Mouse (Mus musculus): ENCODE measurements around the gene Tlr2. TPM values are rescaled to one million over a fixed set of nuclear protein-coding genes. Genes with fewer than 3 reads are reported as not detected.

Tlr2 gene
- polyA plus RNA-seq, 1 experiment from 2014 or later, result 1.2 TPM

- Histone ChIP-seq H3K9ac (no peak overlapping the region), H3K9me3 (no peaks in the 10 kb centered on the region), H3K27me3 (no peaks in the 10 kb centered on the region), H3K4me2 (no peak overlapping the region), H3K4me1 (replicated peaks) (no peaks in the 10 kb centered on the region), H3K36me3 (no peaks in the 10 kb centered on the region), H3K4me3 (no peak overlapping the region), H3K27ac (no peak overlapping the region)
- 38% methylated on average over 1 of the region's 1 CpGs for WGBS
- no peak for ATAC-seq (ENCODE audit: low FRiP score)
Measured at GRCm38 (mm10) chr3:83862956-83863355, 21.4 kb upstream of the Tlr2 start.

GRCm38 (mm10) chr3:83859595-83859994, 18.0 kb upstream of the Tlr2 start:
- no peak for ATAC-seq (ENCODE audit: low FRiP score)
- no peak overlapping the region for H3K27ac ChIP-seq
- H3K36me3 ChIP-seq, result no peaks in the 10 kb centered on the region
- no peak overlapping the region for H3K4me3 ChIP-seq
- no peaks in the 10 kb centered on the region for H3K9me3 ChIP-seq
- no peak overlapping the region for H3K9ac ChIP-seq
- WGBS, result 92% methylated on average over 7 of the region's 7 CpGs
- no peaks in the 10 kb centered on the region for H3K4me1 ChIP-seq (replicated peaks)
- H3K4me2 ChIP-seq, result no peak overlapping the region
- no peaks in the 10 kb centered on the region for H3K27me3 ChIP-seq

GRCm38 (mm10) chr3:83859071-83859470, 17.5 kb upstream of the Tlr2 start:
- 73% methylated on average over 3 of the region's 3 CpGs for WGBS
- no peak for ATAC-seq (ENCODE audit: low FRiP score)

GRCm38 (mm10) chr3:83857621-83858020, 16.1 kb upstream of the Tlr2 start:
- 96% methylated on average over 13 of the region's 13 CpGs for WGBS
- H3K4me1 ChIP-seq (replicated peaks), result no peaks in the 10 kb centered on the region
- H3K4me3 ChIP-seq, result no peak overlapping the region
- H3K27ac ChIP-seq, result no peak overlapping the region
- ATAC-seq (ENCODE audit: low FRiP score), result no peak
- no peak overlapping the region for H3K9ac ChIP-seq
- no peaks in the 10 kb centered on the region for H3K27me3 ChIP-seq
- no peak overlapping the region for H3K4me2 ChIP-seq
- no peaks in the 10 kb centered on the region for H3K9me3 ChIP-seq
- H3K36me3 ChIP-seq, result no peaks in the 10 kb centered on the region

More at GRCm38 (mm10) chr3:83859071-83859470, 17.5 kb upstream of the Tlr2 start:
- H3K4me2 ChIP-seq, result no peak overlapping the region
- no peak overlapping the region for H3K9ac ChIP-seq
- no peaks in the 10 kb centered on the region for H3K4me1 ChIP-seq (replicated peaks)
- H3K27me3 ChIP-seq, result no peaks in the 10 kb centered on the region
- no peak overlapping the region for H3K27ac ChIP-seq
- H3K4me3 ChIP-seq, result no peak overlapping the region
- H3K9me3 ChIP-seq, result no peaks in the 10 kb centered on the region
- no peaks in the 10 kb centered on the region for H3K36me3 ChIP-seq

- Histone ChIP-seq H3K4me1 (replicated peaks) (no peaks in the 10 kb centered on the region), H3K4me3 (no peak overlapping the region), H3K4me2 (no peak overlapping the region), H3K27me3 (no peaks in the 10 kb centered on the region), H3K36me3 (no peaks in the 10 kb centered on the region), H3K9ac (no peak overlapping the region), H3K9me3 (no peaks in the 10 kb centered on the region), H3K27ac (no peak overlapping the region)
- 90% methylated on average over 5 of the region's 5 CpGs for WGBS
- ATAC-seq (ENCODE audit: low FRiP score), result no peak
Measured at GRCm38 (mm10) chr3:83855643-83856042, 14.1 kb upstream of the Tlr2 start.

GRCm38 (mm10) chr3:83849341-83849740, 7.8 kb upstream of the Tlr2 start:
- no peaks in the 10 kb centered on the region for H3K4me1 ChIP-seq (replicated peaks)
- H3K4me2 ChIP-seq, result no peak overlapping the region
- no peaks in the 10 kb centered on the region for H3K9me3 ChIP-seq
- no peak overlapping the region for H3K4me3 ChIP-seq
- H3K27ac ChIP-seq, result no peak overlapping the region
- peaks cover 7% of the 10 kb centered on the region; the same call in 1 of the 2 replicates for H3K27me3 ChIP-seq
- no peak overlapping the region for H3K9ac ChIP-seq
- WGBS, result 93% methylated on average over 2 of the region's 2 CpGs
- ATAC-seq (ENCODE audit: low FRiP score), result no peak
- H3K36me3 ChIP-seq, result no peaks in the 10 kb centered on the region

- H3K27me3 ChIP-seq, result peaks cover 34% of the 10 kb centered on the region
- H3K36me3 ChIP-seq, result no peaks in the 10 kb centered on the region
- H3K4me2 ChIP-seq, result no peak overlapping the region
- H3K9ac ChIP-seq, result no peak overlapping the region
- no peak overlapping the region for H3K27ac ChIP-seq
- H3K4me1 ChIP-seq (replicated peaks), result peaks cover 11% of the 10 kb centered on the region
- H3K4me3 ChIP-seq, result no peak overlapping the region
- ATAC-seq (ENCODE audit: low FRiP score), result no peak
- 71% methylated on average over 8 of the region's 8 CpGs for WGBS
- no peaks in the 10 kb centered on the region for H3K9me3 ChIP-seq
Measured at GRCm38 (mm10) chr3:83844766-83845520, 3.4 kb upstream of the Tlr2 start.

- Histone ChIP-seq H3K4me1 (replicated peaks) (peaks cover 11% of the 10 kb centered on the region), H3K27me3 (peaks cover 35% of the 10 kb centered on the region), H3K36me3 (no peaks in the 10 kb centered on the region), H3K9ac (no peak overlapping the region), H3K9me3 (no peaks in the 10 kb centered on the region), H3K27ac (no peak overlapping the region), H3K4me2 (no peak overlapping the region), H3K4me3 (no peak overlapping the region)
- no peak for ATAC-seq (ENCODE audit: low FRiP score)
- WGBS, result 92% methylated on average over 5 of the region's 5 CpGs
Measured at GRCm38 (mm10) chr3:83839477-83839876, 2.1 kb downstream of the Tlr2 start.

GRCm38 (mm10) chr3:83836685-83837084, 4.9 kb downstream of the Tlr2 start:
- ATAC-seq (ENCODE audit: low FRiP score), result no peak
- Histone ChIP-seq H3K36me3 (no peaks in the 10 kb centered on the region), H3K4me3 (no peak overlapping the region), H3K4me2 (no peak overlapping the region), H3K27ac (no peak overlapping the region), H3K9ac (no peak overlapping the region), H3K27me3 (peaks cover 24% of the 10 kb centered on the region), H3K9me3 (no peaks in the 10 kb centered on the region), H3K4me1 (replicated peaks) (peaks cover 10% of the 10 kb centered on the region)
- 82% methylated on average over 15 of the region's 15 CpGs for WGBS

- H3K27me3 ChIP-seq, result no peaks in the 10 kb centered on the region
- no peak overlapping the region for H3K4me2 ChIP-seq
- H3K4me3 ChIP-seq, result no peak overlapping the region
- H3K9me3 ChIP-seq, result no peaks in the 10 kb centered on the region
- WGBS, result 81% methylated on average over 5 of the region's 5 CpGs
- no peak overlapping the region for H3K9ac ChIP-seq
- no peaks in the 10 kb centered on the region for H3K4me1 ChIP-seq (replicated peaks)
- H3K27ac ChIP-seq, result no peak overlapping the region
- no peaks in the 10 kb centered on the region for H3K36me3 ChIP-seq
- no peak for ATAC-seq (ENCODE audit: low FRiP score)
Measured at GRCm38 (mm10) chr3:83828145-83828611, 13.4 kb downstream of the Tlr2 start.

- Histone ChIP-seq H3K4me2 (no peak overlapping the region), H3K27ac (no peak overlapping the region), H3K9me3 (no peaks in the 10 kb centered on the region), H3K9ac (no peak overlapping the region), H3K36me3 (no peaks in the 10 kb centered on the region), H3K4me1 (replicated peaks) (no peaks in the 10 kb centered on the region), H3K4me3 (no peak overlapping the region), H3K27me3 (no peaks in the 10 kb centered on the region)
- ATAC-seq (ENCODE audit: low FRiP score), result no peak
- 89% methylated on average over 9 of the region's 9 CpGs for WGBS
Measured at GRCm38 (mm10) chr3:83827684-83828083, 13.9 kb downstream of the Tlr2 start.

GRCm38 (mm10) chr3:83823774-83824173, 17.8 kb downstream of the Tlr2 start:
- H3K4me1 ChIP-seq (replicated peaks), result no peaks in the 10 kb centered on the region
- H3K9me3 ChIP-seq, result no peaks in the 10 kb centered on the region
- H3K36me3 ChIP-seq, result no peaks in the 10 kb centered on the region
- 96% methylated on average over 4 of the region's 4 CpGs for WGBS
- ATAC-seq (ENCODE audit: low FRiP score), result no peak
- H3K9ac ChIP-seq, result no peak overlapping the region
- no peak overlapping the region for H3K27ac ChIP-seq
- no peak overlapping the region for H3K4me2 ChIP-seq
- H3K4me3 ChIP-seq, result no peak overlapping the region
- H3K27me3 ChIP-seq, result no peaks in the 10 kb centered on the region

- no peak for ATAC-seq (ENCODE audit: low FRiP score)
- H3K9me3 ChIP-seq, result no peaks in the 10 kb centered on the region
- no peaks in the 10 kb centered on the region for H3K36me3 ChIP-seq
- 84% methylated on average over 4 of the region's 4 CpGs for WGBS
- H3K9ac ChIP-seq, result no peak overlapping the region
- H3K4me1 ChIP-seq (replicated peaks), result no peaks in the 10 kb centered on the region
- H3K4me3 ChIP-seq, result no peak overlapping the region
- H3K4me2 ChIP-seq, result no peak overlapping the region
- no peaks in the 10 kb centered on the region for H3K27me3 ChIP-seq
- no peak overlapping the region for H3K27ac ChIP-seq
Measured at GRCm38 (mm10) chr3:83816372-83816925, 25.1 kb downstream of the Tlr2 start.
